Mouse (Mus musculus) urinary bladder, postnatal 14 days (tissue): Measurements from ENCODE around the gene Pnpo.

Source experiments
- DNase-seq: peaks from one replicate; pipeline ENCODE4 v3.0.0; 2021; ENCODE audit warnings: low spot score

Gene Pnpo

DNA sequence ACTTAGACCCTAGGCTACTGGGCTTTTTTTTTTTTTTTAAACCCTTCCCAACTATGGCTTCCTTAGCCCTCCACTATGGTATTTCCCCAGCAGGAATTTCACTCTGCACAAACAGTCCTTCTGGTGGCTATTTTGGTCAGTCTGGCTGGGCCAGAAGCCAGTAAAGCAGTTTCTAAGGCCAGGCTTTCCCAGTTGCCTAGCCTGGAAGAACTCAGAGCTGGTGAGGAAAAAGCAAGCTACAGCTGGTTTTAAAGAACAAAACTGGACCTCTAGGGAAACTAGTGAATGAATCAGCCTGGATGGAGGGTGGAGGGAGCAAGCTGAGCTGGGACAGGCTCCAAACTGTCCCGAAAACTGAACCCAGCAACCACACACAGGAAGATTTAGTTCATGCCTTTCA is 26.0 kb upstream of the Pnpo start:
- DNase-seq: peak; percentile 60

GRCm38 (mm10) chr11:96969280-96969722 is 25.5 kb upstream of the Pnpo start:
- no peak for DNase-seq

DNA sequence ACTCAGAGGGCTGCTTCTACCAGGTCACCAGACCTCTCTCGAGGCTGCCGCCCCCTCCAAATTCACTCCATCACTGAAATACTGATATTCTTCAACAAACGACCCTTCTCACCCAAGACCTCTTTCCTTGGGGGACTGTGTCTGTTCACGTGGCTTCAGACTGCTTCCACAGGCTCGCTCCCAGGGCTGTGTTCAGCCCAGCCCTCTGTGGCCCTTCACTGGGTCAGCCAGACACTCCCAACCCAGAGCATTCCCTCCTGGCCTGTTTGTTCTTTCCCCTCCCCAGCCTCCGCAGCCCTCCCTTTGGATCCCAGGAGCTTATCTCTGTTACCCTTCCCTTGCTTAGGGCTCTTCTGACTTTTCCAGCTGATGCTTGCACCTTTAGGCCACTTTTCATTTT is 24.7 kb upstream of the Pnpo start:
- no peak for DNase-seq

DNA sequence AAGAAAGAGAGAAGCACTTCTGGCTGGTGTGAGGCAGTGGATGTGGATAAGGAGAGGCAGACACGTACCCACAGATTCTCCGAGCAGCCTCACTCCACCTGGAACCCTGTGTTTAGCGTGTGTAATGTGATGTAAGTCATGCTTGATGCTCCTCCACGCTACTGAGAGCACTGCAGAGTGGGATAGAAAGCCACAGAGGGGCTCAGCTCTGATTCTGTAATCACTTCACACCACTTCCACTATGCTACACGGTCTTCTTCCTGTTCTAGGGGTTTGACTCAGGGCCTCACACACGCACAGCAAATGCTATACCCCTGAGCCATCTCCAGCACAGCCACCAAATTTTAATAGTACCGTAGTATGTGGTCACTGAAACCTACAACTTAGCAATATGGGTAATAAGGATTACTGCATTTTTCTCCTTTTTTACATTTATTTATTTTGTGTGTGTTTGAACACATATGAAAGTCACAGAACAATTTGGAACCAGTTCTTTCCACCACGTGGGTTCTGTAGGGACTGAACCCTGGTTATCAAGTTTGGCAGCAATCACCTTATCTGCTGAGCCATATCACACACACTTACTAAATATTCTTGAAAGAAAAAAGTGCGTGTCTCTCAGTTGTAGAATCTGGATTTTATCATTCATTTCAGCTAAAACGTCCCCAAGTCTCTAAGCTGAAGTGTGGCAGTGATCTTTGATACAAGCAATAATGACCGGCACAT is 23.9 kb upstream of the Pnpo start:
- DNase-seq: no peak

DNA sequence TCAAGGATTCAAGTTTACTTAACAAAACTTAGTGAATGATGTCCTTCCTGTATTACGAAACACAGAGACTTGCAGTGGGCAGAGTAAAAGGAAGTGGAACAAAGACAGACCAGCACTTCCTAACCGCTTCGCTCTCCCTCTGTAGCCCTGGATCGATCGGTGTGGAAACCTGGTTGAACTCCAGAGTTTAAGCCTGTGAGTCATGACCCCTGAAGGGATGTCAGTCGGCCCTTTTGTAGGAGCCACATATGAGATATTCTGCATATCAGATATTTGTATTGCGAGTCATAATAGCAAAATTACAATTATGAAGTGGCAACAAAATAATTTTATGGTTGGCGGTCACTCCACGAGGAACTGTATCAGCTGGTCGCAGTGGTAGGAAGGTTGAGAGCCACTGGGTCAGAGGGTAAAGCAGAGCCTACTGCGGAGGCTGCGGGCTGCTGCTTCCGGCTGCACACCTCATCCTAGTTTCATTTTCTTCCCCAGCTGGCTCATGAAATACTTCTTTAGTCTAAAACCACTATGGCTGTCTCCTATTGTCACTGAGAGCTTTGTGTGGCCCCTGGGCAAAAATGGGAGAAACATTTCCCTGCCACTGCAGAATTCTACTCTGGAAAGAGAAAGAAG is 23.2 kb upstream of the Pnpo start:
- DNase-seq: no peak

DNA sequence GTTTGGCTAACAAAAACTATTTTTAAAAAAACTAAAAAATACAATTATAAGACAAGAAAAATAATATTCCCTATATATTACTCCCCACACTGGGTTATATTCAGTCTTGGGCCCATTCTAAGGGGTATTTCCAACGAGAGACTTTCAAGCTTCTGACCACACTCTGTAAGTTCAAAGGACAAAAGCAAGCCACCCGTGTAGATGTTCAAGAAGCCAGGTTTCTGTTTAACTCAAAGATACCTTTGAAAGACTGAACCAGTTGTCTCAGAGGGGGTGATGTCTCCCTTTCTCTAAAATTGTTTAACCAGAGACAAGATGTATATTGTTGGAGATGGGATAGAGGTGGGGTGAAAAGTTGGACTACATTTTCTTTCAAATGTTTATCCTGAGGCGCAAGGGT is 22.4 kb upstream of the Pnpo start:
- DNase-seq: no peak

DNA sequence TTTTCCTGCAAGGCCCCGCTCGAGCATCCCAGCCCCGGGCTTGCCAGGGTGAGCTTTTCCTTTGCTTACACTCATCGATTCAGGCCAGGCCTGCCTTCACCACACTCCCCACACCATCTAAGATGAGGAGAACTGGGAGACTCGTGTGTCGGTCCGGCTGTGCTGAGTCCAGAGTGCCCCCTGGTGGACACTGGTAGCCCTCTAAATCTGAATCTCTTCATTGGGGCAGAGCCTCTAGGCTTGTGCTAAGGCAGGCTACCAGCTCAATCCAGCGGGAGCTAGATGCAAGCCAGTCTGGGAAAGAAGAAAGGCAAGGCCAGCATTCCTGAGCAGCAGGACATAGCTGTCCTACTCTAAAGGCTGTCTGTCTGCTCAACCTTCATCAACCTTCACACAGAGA is 19.8 kb upstream of the Pnpo start:
- peak; percentile 93 for DNase-seq

- no peak for DNase-seq
These were observed 13.4 kb upstream of the Pnpo start for GRCm38 (mm10) chr11:96957061-96957805.

- no peak for DNase-seq
These were observed 12.4 kb upstream of the Pnpo start for GRCm38 (mm10) chr11:96956009-96956724.

DNA sequence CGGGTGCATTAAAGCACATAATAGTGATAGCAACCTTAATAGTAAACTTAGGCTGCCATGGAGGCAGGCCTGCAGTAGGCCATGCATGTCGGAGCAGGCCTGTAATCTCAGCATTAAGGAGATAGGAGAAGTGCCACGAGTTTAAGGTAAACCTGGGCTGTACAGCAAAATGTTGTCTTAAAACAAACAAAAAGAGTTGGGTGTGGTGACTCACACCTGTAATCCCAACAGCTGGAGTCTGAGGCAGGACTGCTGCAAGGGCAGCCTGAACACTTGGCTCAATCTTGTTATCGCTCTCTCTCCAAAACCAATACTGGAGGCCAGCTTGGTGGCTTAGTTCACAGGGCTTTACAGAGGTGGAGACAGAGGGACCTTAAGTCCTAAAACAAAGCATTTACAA is 11.3 kb upstream of the Pnpo start:
- no peak for DNase-seq

DNA sequence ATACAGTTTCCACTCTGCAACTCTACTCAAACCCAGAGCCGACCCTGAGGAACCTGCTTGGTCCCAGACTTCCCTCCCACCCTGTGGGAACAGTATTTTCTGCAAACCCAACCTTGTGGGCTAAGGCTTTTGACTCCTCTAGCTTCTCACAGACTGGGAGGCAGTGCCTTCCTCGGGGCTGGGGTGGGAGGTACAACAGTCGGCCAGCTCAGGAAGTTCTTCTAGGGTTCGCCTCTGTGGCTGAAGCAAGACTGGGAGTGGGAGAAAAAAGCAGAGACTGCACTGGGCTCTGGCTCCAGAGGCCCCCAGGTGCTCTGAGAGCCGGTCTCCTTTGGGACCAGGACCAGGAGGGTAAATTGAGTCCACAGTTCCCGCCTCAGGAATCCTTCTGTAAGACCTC is 9.1 kb upstream of the Pnpo start:
- DNase-seq: no peak

- no peak for DNase-seq
These were observed 8.6 kb upstream of the Pnpo start for GRCm38 (mm10) chr11:96952426-96952825.

GRCm38 (mm10) chr11:96950767-96951166 is 7.0 kb upstream of the Pnpo start:
- no peak for DNase-seq

- DNase-seq: no peak
These were observed 4.1 kb upstream of the Pnpo start for GRCm38 (mm10) chr11:96947849-96948248.

DNA sequence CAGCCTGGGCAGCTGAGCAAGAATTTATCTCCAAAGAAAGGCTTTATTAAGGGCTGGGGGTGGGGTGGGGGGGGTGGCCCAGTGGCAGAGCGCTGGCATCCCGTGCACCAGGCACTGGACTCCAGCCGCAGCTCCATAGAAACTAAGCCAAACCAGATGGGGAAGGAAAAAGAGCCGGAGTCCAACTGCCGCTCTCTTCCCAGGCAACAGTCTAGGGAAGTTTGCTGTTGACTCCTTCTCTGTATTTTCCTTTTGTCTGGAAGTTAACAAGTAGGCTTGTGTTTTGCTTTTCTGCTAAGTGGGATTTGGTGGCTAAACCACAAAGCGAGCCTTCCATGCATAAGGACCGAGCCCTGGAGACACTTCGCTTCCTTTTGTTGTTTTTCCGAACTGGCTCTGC is 2.7 kb upstream of the Pnpo start:
- no peak for DNase-seq

DNA sequence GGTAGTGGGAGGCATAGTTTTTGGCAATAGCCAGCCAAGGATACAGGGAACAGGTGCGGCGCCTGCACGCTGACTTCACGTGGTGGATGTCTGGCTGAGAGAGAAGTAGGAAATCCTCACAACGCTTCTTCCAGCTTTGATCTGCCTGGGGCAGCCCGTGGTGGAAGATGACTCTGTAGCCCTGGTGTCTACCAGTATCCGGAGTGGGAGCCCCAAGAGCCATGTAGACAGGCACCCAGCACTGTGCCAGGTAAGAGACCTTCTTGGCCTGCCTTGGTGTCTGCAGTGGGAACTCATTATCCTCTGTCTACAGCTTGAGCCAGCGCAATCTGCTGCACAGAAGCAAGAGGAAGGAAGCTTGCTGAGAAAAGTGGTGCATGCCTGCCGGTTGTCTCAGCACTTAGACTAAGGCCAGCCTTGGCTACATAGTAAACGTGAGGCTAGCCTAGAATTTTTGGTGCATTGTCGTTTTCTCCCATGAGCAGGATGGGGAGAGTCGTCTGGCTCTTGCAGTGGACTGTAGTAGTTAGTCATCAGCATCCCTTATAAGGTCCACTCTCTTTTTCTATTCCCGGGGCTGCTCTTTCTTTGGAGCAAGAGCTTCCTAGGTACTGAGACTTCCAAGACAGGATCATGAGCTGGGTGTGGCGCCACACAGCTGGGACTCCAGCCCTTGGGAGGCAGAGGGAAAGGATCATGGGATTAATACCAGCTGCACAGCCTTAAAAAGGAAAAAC is 1.2 kb upstream of the Pnpo start:
- DNase-seq: no peak

GRCm38 (mm10) chr11:96941989-96942590 is 1.7 kb downstream of the Pnpo start:
- DNase-seq: no peak

DNA sequence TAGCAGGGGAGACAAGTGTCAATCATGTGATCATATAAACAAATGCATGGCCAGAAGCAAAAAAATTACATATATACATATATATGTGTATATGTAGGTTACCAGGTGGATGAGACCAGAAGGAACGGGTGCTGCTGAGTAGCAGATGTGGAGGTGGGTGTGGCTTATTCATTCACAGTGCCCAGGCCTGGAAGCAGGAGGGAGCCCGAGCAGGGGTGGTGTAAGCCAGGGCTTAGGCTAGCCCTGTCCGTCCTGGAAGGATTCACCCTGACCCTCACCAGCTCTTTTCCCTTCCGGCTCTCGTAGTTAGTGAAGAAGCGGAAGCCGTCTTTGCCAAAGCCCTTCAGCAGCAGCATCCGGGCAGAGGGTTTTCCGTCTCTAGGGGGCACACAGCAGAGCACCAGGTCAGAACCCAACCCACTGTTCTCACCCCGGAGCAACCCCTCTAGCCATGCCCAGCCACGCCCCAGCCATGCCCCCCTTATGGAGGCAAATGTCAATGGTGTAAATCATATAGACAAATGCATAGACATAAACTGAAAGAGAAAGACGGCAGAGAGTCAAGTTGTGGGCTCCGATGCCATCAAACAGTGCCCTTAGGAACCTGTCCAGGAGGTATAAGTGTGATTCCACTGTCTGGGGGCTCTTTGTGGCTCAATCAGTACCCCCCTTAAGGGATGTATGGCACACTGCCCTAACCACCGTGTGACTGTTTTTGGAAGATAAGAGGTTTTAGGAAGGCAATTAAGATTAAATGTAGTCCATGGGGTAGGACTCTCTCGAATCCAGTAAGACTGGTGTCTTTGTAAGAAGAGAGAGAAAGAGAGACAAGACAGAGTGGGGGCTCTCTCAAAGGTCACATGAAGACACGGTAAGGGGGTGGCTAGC is 3.0 kb downstream of the Pnpo start:
- no peak for DNase-seq

DNA sequence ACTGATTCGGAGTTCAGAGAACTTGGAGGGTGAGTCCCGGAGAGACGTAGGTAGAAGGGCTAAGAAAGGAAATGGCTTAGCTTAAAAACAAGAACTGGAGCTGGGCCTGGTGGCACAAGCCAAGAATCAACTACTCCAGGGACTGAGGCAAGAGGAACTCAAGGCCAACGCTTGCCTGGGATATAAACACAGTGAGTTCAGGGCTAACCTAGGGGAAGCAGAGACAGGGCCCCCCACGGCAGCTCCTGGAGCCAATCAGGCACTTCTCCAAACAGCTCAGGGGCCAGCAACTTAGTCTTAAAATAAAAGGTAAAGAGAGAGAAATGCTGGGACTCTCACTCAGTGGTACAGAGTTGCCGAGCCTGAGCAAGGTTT is 5.4 kb downstream of the Pnpo start:
- no peak for DNase-seq
